Mouse (Mus musculus) frontal cortex, postnatal 36 days (tissue): ENCODE data around the gene Psme2b.
"Not testable (repeated sequence)": the region's sequence is repeated elsewhere in the genome, so short reads cannot be mapped to it uniquely, and the experiment has no call there.

Experiments
- DNase-seq, 2 experiments: peaks; one replicate each; pipeline ENCODE4 v3.0.0; 2022; ENCODE audit warnings: low spot score in 2 of 2

The Psme2b gene

GRCm38 (mm10) chr11:48900654-48901566 lies 45.1 kb downstream of the Psme2b start:
- not testable (repeated sequence) for DNase-seq

- no peak for DNase-seq
These were observed 47.1 kb downstream of the Psme2b start for GRCm38 (mm10) chr11:48898812-48899431.
